Mouse (Mus musculus) gastrocnemius, postnatal 25 days (tissue): ENCODE measurements around the gene Astn2. TPM values are rescaled to one million over a fixed set of nuclear protein-coding genes. Genes with fewer than 3 reads are reported as not detected.

Experiments
- DNase-seq: peaks from one replicate; pipeline ENCODE4 v3.0.0; 2022
- total RNA-seq, 2 experiments: library from RNA; stranded (reverse); gene quantifications; 1 replicate in 1 of 2; 2 replicates in 1 of 2; pipeline ENCODE4 v1.2.3; 2021

The Astn2 gene
- total RNA-seq, 2 experiments from 2014 or later: 0.24 to 0.97 TPM

DNA sequence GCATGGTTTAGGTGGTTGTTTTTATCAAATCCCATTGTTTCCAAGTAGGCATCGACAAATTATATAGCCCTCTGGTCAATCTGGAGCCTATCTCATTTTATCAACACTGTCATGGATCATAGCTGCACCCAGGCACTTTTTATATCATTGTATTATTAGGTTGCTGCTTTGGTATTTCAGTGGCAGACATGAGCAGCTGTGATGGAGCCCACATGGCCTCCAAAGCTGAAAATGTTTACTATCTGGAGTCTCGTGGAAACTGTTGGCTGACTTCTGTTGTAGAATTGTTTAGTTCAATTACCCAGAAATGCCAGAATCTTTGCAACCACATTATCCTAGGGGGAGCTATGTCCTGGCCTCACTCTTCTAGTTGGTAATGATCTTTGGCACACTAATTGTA is 732.1 kb downstream of the Astn2 start:
- DNase-seq: no peak

- no peak for DNase-seq
Observed at GRCm38 (mm10) chr4:65671585-65672184, 732.7 kb downstream of the Astn2 start.

DNA sequence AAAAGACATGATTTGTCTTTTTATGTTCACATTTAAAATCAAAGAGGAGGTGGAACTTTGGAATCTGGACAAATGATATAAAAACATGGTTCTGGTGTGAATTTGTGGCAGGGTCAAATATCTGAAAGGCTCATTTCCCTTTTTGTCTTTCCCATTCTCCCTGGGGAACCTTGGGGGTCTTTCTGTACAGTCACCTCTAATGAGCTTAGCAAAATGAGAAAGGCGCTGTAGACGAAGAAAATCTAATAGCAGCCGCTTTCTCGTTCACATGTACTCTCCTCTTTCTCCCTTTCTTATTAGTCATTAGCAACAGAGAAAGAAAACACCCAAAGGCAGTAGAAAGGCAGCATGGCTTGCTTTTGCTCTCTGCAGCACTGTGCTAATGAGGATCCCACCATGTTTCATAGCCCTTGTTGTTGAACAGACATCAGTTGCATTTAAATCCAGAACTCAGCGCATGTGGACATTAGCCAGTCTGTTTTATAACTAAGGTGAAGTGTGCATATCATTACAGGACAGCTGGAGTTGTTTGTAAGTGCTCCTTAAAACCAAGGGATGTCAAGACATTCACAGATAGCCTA is 737.3 kb downstream of the Astn2 start:
- DNase-seq: no peak

DNA sequence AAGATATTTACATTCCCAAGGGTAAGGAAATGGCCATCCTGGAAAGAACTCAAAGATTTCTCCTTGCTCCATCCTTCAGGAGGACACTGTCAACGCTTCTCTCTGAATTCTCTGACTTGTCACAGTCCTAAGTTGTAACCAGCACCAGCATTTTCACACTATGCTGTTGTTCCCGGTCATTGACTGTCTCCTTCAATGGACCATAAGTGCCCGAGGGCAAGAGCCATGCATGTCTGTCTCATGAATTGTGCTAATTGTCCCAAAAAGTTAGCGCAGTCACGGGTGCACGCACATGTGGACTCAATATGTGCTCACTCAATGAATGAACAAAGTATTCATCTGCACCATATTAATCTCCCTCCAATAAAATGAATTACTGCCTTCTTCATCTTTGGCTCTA is 741.2 kb downstream of the Astn2 start:
- no peak for DNase-seq

- DNase-seq: peak; percentile 44
Observed at GRCm38 (mm10) chr4:65654723-65655122, 749.7 kb downstream of the Astn2 start.

DNA sequence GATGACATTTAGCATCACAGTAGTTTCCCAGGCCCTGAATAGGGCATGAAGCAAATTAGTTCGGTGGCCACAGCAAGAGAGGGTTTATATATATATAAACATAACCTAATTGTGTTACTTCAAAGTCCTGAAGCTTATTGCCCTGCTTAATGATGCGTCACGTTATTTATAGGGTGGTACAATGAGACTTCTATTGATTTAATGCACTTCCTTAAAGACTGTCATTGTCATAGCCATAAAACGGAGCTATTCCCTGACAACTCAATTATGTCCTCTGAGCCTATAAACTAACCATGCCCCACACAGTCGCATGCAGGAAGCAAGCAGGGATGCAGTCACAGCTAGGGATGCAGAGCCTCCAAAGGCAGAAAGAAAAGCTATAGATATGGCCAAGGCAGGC is 761.8 kb downstream of the Astn2 start:
- DNase-seq: no peak

DNA sequence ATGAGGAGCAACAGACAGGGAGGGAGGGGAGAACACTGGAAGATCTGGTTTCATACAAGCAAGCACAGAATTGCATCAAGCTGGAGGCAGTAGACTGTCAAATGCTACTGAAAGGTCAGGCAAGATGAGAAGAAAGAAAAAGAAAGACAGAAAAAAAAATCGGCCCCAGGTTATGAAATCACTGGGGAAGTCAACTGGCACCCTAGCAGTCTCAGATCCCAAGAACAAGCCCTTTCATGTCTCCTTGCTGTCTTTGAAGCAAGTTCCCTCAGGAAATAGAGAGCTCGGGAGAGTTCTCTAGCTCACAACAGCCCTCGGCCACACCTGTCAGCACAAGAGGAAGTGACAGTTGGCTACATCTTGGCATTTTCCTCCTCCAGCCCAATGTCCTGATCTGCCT is 766.2 kb downstream of the Astn2 start:
- DNase-seq: no peak

DNA sequence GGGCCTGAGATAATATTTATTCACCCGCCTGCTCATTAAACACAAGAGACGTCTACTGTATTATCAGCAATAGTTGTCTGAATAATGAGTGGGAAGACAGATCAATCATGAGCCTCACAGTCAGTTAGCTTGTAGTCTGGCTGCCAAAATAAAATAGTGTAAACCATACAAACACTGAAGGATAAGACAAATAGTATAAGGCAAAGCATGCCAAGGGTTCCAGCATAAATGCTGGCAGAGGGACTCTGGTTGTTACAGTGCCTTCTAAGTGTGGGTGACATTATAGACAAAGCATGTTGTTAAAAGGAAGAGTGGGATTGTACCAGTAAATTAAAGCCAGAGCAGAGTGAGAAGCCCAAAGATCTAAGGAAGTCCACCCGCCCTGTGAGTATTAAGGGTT is 784.3 kb downstream of the Astn2 start:
- DNase-seq: no peak

DNA sequence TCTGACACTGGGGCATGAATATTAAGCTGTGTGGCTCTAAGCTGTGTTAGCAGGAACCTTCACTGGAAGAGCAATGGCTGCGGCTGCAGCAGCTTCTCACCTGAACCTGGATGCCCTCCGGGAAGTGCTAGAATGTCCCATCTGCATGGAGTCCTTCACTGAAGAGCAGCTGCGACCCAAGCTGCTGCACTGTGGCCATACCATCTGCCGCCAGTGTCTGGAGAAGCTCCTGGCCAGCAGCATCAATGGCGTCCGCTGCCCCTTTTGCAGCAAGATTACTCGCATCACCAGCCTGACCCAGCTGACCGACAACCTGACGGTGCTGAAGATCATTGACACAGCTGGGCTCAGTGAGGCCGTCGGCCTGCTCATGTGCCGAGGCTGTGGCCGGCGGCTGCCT is 791.3 kb downstream of the Astn2 start:
- DNase-seq: no peak

- DNase-seq: no peak
Observed at GRCm38 (mm10) chr4:65610896-65611295, 793.5 kb downstream of the Astn2 start.

GRCm38 (mm10) chr4:65610329-65610728 is 794.1 kb downstream of the Astn2 start:
- DNase-seq: no peak

GRCm38 (mm10) chr4:65608112-65608511 is 796.3 kb downstream of the Astn2 start:
- no peak for DNase-seq

GRCm38 (mm10) chr4:65607184-65607631 is 797.2 kb downstream of the Astn2 start:
- DNase-seq: no peak

DNA sequence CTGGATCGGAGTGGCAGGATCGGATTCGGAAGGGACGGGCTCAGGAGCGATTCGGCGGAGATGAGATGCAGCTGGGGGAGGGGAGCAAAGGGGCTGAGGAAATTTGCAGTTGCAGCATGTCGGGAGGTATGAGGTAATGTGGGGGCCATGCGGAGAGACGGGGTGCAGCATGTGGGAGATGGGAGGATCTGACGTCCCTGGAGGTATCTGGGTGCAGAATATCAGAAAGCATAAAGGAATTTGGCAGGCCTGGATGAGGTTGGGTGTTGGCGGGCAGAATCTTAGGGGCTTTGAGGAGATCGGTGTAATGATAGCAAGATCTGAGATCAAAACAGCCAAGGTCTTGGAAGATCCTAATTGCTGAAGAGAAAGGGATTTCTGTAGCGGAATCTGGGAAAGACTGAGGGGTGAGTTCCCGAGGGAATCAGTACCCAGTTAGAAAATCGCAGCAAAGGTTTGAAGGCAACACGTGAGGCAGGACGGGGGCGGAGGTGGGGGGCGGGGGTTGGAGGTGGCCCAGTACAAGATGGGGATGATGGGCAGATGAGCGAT is 799.2 kb downstream of the Astn2 start:
- no peak for DNase-seq

DNA sequence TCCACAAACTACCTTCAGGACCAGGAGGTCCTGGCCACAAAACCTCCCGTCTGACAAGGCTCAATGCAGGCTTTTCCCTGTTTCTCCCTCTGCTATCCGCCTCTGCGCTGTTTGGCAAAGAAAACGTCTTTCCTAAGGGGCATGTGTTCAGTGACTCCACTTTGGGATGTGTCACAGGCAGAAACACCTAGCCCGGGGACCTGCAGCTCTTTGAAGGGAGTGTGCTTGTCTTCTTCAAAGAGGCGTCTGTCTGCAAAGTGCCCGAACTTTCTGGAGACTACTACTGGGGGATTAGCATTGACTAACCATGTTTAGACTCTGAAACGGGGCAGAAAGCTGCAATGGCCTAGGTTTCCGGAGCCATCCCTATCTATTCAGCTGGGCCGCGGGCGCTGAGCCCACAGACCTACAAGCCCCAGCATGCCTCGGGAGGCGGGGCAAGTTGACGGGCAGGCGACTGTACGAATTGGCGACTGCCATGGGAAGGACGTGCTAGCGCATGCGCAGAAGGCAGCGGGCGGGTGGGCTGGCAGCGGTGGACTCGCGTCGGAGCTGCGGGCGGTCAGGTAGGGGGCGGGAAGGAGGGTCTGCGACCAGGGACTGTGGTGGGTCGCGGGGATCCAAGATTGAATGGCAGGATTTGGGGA is 799.8 kb downstream of the Astn2 start, which contains the start of gene Trim32:
TSS of gene Trim32 (plus strand) at position 483 of the 647 bp plus-strand sequence.
- peak; percentile 96 for DNase-seq

- DNase-seq: no peak
Observed at GRCm38 (mm10) chr4:65594601-65595369, 809.6 kb downstream of the Astn2 start.

DNA sequence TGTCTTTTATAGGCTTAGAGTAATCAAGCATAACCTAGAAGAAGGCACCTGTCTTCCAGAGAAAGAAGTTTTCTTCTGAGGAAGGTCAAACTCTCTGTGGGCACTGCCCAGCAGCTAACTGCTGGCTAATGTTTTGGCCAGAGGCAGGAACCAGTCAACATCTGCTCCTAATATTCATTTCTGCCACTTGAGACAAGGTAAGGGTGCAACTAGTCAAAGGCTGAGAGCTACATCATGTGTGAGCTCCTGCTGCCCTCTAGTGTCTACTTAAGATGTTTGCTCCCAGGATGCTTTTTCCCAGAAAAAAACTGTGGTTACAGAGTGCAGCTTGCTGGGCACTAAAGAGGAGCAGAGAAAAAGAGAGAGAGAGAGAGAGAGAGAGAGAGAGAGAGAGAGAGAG is 814.6 kb downstream of the Astn2 start:
- DNase-seq: no peak

DNA sequence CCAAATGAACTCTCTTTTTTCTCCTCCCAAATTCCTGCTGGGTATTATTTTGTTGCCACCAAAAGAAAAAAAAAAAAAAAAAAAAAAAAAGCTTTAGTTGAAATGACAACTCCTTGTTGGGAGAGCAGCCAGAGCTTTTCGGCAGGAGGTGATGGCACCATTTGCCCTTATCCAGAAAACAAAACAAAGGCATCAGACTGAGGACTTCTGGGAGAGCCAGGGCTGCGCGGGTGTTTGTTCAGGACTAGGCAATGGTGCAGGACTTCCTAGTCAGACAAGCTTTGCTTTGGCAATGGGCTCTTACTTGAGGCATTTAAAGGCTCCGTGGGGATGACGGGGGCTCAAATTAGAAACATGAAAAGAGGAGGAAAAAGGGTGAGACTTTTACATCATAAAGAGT is 817.5 kb downstream of the Astn2 start:
- DNase-seq: no peak

DNA sequence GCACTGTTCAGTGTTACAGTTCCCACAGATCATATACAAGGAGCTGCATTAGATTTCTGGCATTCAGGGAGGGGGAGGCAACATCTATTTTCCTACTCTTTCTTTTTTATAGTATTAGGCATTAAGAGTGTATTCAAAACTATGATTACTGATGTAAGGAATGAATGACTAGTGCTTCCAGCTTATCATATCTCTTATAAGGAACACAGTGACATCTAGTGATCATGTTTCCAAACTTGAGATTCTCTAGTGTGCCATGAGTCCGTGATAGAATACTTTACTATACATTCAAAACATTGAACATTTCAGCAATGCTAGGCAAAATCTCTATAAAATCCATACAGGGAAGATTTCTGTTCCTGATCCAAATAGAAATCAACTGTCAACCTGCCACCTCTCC is 824.2 kb downstream of the Astn2 start:
- DNase-seq: no peak

GRCm38 (mm10) chr4:65565493-65565892 is 838.9 kb downstream of the Astn2 start:
- no peak for DNase-seq

- peak; percentile 64 for DNase-seq
Observed at GRCm38 (mm10) chr4:65548561-65548960, 855.9 kb downstream of the Astn2 start.

DNA sequence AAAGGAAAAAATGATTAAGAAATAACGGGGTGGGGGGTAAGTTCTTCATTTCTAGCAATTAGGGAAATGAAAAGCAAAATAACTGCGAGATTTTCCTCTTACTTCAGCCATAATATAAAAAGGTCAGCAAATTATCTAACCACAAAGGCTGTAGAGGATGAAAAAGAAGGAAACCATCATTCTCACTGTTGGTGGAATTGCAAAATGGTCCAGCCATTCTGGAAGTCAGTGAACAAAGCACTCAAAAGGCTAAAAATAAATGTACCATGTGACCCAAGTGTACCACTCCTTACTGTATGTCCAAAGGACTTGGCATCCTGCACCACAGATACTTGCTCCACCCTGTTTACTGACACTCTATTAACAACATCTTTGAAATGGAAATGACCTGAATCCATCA is 858.8 kb downstream of the Astn2 start:
- no peak for DNase-seq
